In the genomic region with DNA sequence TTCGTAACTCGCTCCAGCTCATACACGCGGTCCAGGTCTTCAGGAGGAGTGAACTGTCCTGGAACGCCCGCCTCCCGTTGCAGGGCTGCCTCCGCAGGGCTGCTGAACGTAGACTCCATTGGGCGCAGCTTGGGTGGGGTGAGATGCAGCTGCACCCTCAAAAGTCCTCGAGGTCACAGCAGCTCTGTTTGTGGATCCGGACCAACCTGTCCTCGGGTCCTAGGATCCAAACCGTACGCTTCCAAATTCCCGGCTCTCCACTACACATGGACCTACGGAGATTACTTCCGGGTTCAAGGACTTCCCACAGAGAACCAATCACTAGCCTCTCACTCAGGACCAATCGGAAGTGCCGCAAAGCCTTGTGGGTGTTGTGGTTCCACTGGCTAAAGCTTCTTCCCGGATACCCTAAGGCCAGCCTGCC, we compare ENCODE assay signal across 8 mouse cellular contexts. TPM values are rescaled to one million over a fixed set of nuclear protein-coding genes. Genes with fewer than 3 reads are reported as not detected.
DNase-seq lines count a peak whose midpoint lies in the region; ATAC-seq and TF ChIP-seq lines count a peak whose summit lies in the region.

A gene (minus strand): TSS at position 295 of the 424 bp plus-strand sequence.

- ATAC-seq in forebrain, embryonic 12.5 days (ENCODE audit: low FRiP score): peak; percentile 81
- ATAC-seq in heart, postnatal 0 days (ENCODE audit: insufficient read depth, low read depth): peak; percentile 84
- peak; percentile 69 for ATAC-seq in liver, embryonic 15.5 days (ENCODE audit: insufficient read depth)
- ATAC-seq in neural tube, embryonic 12.5 days (ENCODE audit: low FRiP score, low read depth): peak; percentile 86

- H3K9me3 ChIP-seq in forebrain, embryonic 12.5 days: no peaks in the 10 kb centered on the region
- H3K9me3 ChIP-seq in heart, postnatal 0 days (replicated peaks; ENCODE audit: control insufficient read depth, low read length): no peaks in the 10 kb centered on the region
- H3K9me3 ChIP-seq in liver, embryonic 15.5 days (replicated peaks): no peaks in the 10 kb centered on the region
- H3K9me3 ChIP-seq in neural tube, embryonic 12.5 days: no peaks in the 10 kb centered on the region

- peak; percentile 93 for DNase-seq in ES-CJ7 (ENCODE audit: low read depth, low spot score)
- DNase-seq in c-Kit-positive CD71-positive TER-119-positive erythroid progenitor cells, embryonic 14.5 days (ENCODE audit: low spot score): peak; percentile 82
- DNase-seq in heart, postnatal 0 days (ENCODE audit: low spot score): peak; percentile 94
- peak; percentile 89 to 92 for DNase-seq in kidney, postnatal 36 days

- TF ChIP-seq CTCF in heart, postnatal 0 days (IDR thresholded peaks at IDR 0.05; ENCODE audit: low read depth): no peak
- no peak for TF ChIP-seq CTCF in testis, adult 2 months (IDR thresholded peaks at IDR 0.05; ENCODE audit: control insufficient read depth, insufficient read depth, insufficient replicate concordance, low read depth, low read length)

- no peak for TF ChIP-seq POLR2A in testis, adult 2 months (IDR thresholded peaks at IDR 0.05; ENCODE audit: control insufficient read depth, low read depth, low read length)

- TF ChIP-seq EP300 in heart, postnatal 0 days (IDR thresholded peaks at IDR 0.05; ENCODE audit: low read depth): no peak

- peaks cover 49% of the 10 kb centered on the region for H3K36me3 ChIP-seq in forebrain, embryonic 12.5 days (replicated peaks)
- peaks cover 23% of the 10 kb centered on the region for H3K36me3 ChIP-seq in heart, postnatal 0 days (replicated peaks; ENCODE audit: control insufficient read depth, insufficient read depth, low read length)
- peaks cover 34% of the 10 kb centered on the region for H3K36me3 ChIP-seq in liver, embryonic 15.5 days (replicated peaks)
- peaks cover 41% of the 10 kb centered on the region for H3K36me3 ChIP-seq in neural tube, embryonic 12.5 days
- no peaks in the 10 kb centered on the region; the same call in 1 of the 2 replicates for H3K36me3 ChIP-seq in testis, adult 2 months (ENCODE audit: control insufficient read depth, insufficient read depth, low read length)

- H3K4me1 ChIP-seq in forebrain, embryonic 12.5 days: peaks cover 18% of the 10 kb centered on the region
- peaks cover 4% of the 10 kb centered on the region; the same call in 1 of the 2 replicates for H3K4me1 ChIP-seq in heart, postnatal 0 days (ENCODE audit: control insufficient read depth, insufficient read depth)
- H3K4me1 ChIP-seq in liver, embryonic 15.5 days (replicated peaks): peaks cover 31% of the 10 kb centered on the region
- peaks cover 14% of the 10 kb centered on the region for H3K4me1 ChIP-seq in neural tube, embryonic 12.5 days
- peaks cover 9% of the 10 kb centered on the region for H3K4me1 ChIP-seq in testis, adult 2 months (ENCODE audit: control insufficient read depth, insufficient read depth, low read length)

- no peaks in the 10 kb centered on the region for H3K27me3 ChIP-seq in forebrain, embryonic 12.5 days
- no peaks in the 10 kb centered on the region for H3K27me3 ChIP-seq in heart, postnatal 0 days (ENCODE audit: control insufficient read depth, insufficient read depth, low read length)
- no peaks in the 10 kb centered on the region for H3K27me3 ChIP-seq in liver, embryonic 15.5 days
- H3K27me3 ChIP-seq in neural tube, embryonic 12.5 days (replicated peaks): no peaks in the 10 kb centered on the region
- H3K27me3 ChIP-seq in testis, adult 2 months (ENCODE audit: control insufficient read depth, insufficient read depth, low read length): no peaks in the 10 kb centered on the region

- H3K4me3 ChIP-seq in forebrain, embryonic 12.5 days (replicated peaks): peak within 1 kb of the TSS; percentile 75
- H3K4me3 ChIP-seq in heart, postnatal 0 days (ENCODE audit: low read depth, low read length): peak within 1 kb of the TSS; percentile 63
- peak within 1 kb of the TSS; percentile 84 for H3K4me3 ChIP-seq in liver, embryonic 15.5 days (replicated peaks)
- peak within 1 kb of the TSS; percentile 67 for H3K4me3 ChIP-seq in neural tube, embryonic 12.5 days
- peak within 1 kb of the TSS; percentile 85 for H3K4me3 ChIP-seq in testis, adult 2 months (ENCODE audit: control insufficient read depth, low read depth, low read length)

- WGBS in forebrain, embryonic 12.5 days: under 1% methylated on average over 21 of the region's 21 CpGs
- 1% methylated on average over 21 of the region's 21 CpGs for WGBS in heart, postnatal 0 days
- 0% methylated on average over 21 of the region's 21 CpGs for WGBS in liver, embryonic 15.5 days (ENCODE audit: insufficient replicate concordance)
- WGBS in neural tube, embryonic 12.5 days: under 1% methylated on average over 21 of the region's 21 CpGs

- H3K9ac ChIP-seq in forebrain, embryonic 12.5 days: peak within 1 kb of the TSS; percentile 54
- H3K9ac ChIP-seq in heart, postnatal 0 days (replicated peaks; ENCODE audit: low read depth, low read length): peak within 1 kb of the TSS; percentile 36
- peak within 1 kb of the TSS; percentile 62 for H3K9ac ChIP-seq in liver, embryonic 15.5 days
- H3K9ac ChIP-seq in neural tube, embryonic 12.5 days: peak within 1 kb of the TSS; percentile 54

- H3K4me2 ChIP-seq in forebrain, embryonic 12.5 days: peak within 1 kb of the TSS; percentile 82
- H3K4me2 ChIP-seq in heart, postnatal 0 days (ENCODE audit: low read depth, low read length): peak within 1 kb of the TSS; percentile 79
- peak within 1 kb of the TSS; percentile 86 for H3K4me2 ChIP-seq in liver, embryonic 15.5 days
- H3K4me2 ChIP-seq in neural tube, embryonic 12.5 days (replicated peaks): peak within 1 kb of the TSS; percentile 84

- H3K27ac ChIP-seq in forebrain, embryonic 12.5 days: no peak within 1 kb of the TSS
- no peak within 1 kb of the TSS for H3K27ac ChIP-seq in heart, postnatal 0 days (ENCODE audit: low read depth)
- no peak within 1 kb of the TSS; the same call in 1 of the 2 replicates for H3K27ac ChIP-seq in liver, embryonic 15.5 days (replicated peaks)
- no peak within 1 kb of the TSS for H3K27ac ChIP-seq in neural tube, embryonic 12.5 days
- peak within 1 kb of the TSS; percentile 51 for H3K27ac ChIP-seq in testis, adult 2 months (ENCODE audit: control insufficient read depth, insufficient read depth, low read depth, low read length)

RNA-seq across cellular contexts. Expression of the gene that starts here (rescaled TPM):
- 26.7 and 27.0 TPM in 2 replicates for polyA plus RNA-seq in forebrain, embryonic 12.5 days (2016; fragmentation: Nextera tagmentation; extraction: Ambion mirVana)
- total RNA-seq in heart, postnatal 0 days (2014; rRNA removed; ENCODE audit: low replicate concordance): 10.2 and 14.8 TPM in 2 replicates
- 6.1 and 7.2 TPM in 2 replicates for polyA plus RNA-seq in heart, postnatal 0 days (2015; fragmentation: Nextera tagmentation; extraction: Ambion mirVana)
- polyA plus RNA-seq in liver, embryonic 15.5 days (2015; fragmentation: Nextera tagmentation; extraction: Ambion mirVana): 5.9 and 6.9 TPM in 2 replicates
- 23.0 and 27.5 TPM in 2 replicates for polyA plus RNA-seq in neural tube, embryonic 12.5 days (2016; fragmentation: Nextera tagmentation; extraction: Ambion mirVana)
- polyA plus RNA-seq in testis, adult 2 months (2012; rRNA removed): 6.6 and 8.2 TPM in 2 replicates
